Mouse (Mus musculus): ENCODE results near the gene Susd3. TPM values are rescaled to one million over a fixed set of nuclear protein-coding genes. Genes with fewer than 3 reads are reported as not detected.
A peak's percentile ranks its signal among the peaks of the same experiment; 100 is the strongest.

Gene Susd3
- polyA plus RNA-seq, 1 experiment from 2014 or later, result 34.5 TPM

DNA sequence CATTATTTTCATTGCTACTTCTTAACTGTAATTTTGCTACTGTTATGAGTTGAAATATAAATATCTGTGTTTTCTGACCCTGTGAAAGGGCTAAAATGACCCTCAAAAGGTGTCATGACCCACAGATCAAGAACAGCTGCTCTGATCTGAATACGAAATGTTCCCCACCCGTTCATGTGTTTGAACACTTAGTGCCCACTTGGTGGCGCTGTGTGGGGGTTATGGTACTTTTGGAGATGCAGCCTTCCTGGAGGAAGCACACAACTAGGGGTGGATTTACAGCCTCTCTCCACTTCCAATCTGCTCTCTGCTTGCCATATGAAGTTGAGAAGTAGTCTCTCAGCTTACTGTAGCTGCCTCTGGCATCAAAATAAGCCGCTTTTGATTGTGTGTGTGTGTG is 13.8 kb downstream of the Susd3 start:
- Histone ChIP-seq H3K9ac (replicated peaks; ENCODE audit: low read length) (no peak overlapping the region), H3K4me2 (replicated peaks; ENCODE audit: low read depth, low read length) (no peak overlapping the region), H3K4me3 (ENCODE audit: low read length) (no peak overlapping the region), H3K9me3 (ENCODE audit: low read length) (peaks cover 4% of the 10 kb centered on the region; the same call in 1 of the 2 replicates), H3K36me3 (ENCODE audit: insufficient read depth, low read length) (no peaks in the 10 kb centered on the region), H3K27me3 (ENCODE audit: insufficient read depth, low read length) (no peaks in the 10 kb centered on the region), H3K4me1 (ENCODE audit: insufficient read depth, low read length) (no peaks in the 10 kb centered on the region), H3K27ac (ENCODE audit: low read length) (no peak overlapping the region)
- ATAC-seq (ENCODE audit: low FRiP score, low TSS enrichment), result no peak
- 92% methylated on average over 4 of the region's 4 CpGs for WGBS

GRCm38 (mm10) chr13:49233792-49234572 is 14.5 kb downstream of the Susd3 start:
- Histone ChIP-seq H3K4me2 (replicated peaks; ENCODE audit: low read depth, low read length) (no peak overlapping the region), H3K4me3 (ENCODE audit: low read length) (no peak overlapping the region), H3K9me3 (ENCODE audit: low read length) (peaks cover 4% of the 10 kb centered on the region; the same call in 1 of the 2 replicates), H3K27me3 (ENCODE audit: insufficient read depth, low read length) (no peaks in the 10 kb centered on the region), H3K4me1 (ENCODE audit: insufficient read depth, low read length) (no peaks in the 10 kb centered on the region), H3K27ac (ENCODE audit: low read length) (peak overlapping the region; percentile 41; the same call in 1 of the 2 replicates), H3K36me3 (ENCODE audit: insufficient read depth, low read length) (no peaks in the 10 kb centered on the region), H3K9ac (replicated peaks; ENCODE audit: low read length) (no peak overlapping the region)
- ATAC-seq (ENCODE audit: low FRiP score, low TSS enrichment), result peak; percentile 80
- WGBS, result 86% methylated on average over 8 of the region's 8 CpGs

- H3K9me3 ChIP-seq (ENCODE audit: low read length), result no peaks in the 10 kb centered on the region
- H3K4me3 ChIP-seq (ENCODE audit: low read length), result no peak overlapping the region
- WGBS, result 50% methylated on average over 4 of the region's 4 CpGs
- H3K4me2 ChIP-seq (replicated peaks; ENCODE audit: low read depth, low read length), result no peak overlapping the region
- no peak overlapping the region for H3K27ac ChIP-seq (ENCODE audit: low read length)
- H3K4me1 ChIP-seq (ENCODE audit: insufficient read depth, low read length), result no peaks in the 10 kb centered on the region
- no peak for ATAC-seq (ENCODE audit: low FRiP score, low TSS enrichment)
- no peak overlapping the region for H3K9ac ChIP-seq (replicated peaks; ENCODE audit: low read length)
- H3K27me3 ChIP-seq (ENCODE audit: insufficient read depth, low read length), result no peaks in the 10 kb centered on the region
- no peaks in the 10 kb centered on the region for H3K36me3 ChIP-seq (ENCODE audit: insufficient read depth, low read length)
Observed at GRCm38 (mm10) chr13:49225633-49226032, 22.9 kb downstream of the Susd3 start.

GRCm38 (mm10) chr13:49225159-49225558 is 23.3 kb downstream of the Susd3 start:
- no peak for ATAC-seq (ENCODE audit: low FRiP score, low TSS enrichment)
- no peak overlapping the region; the same call in 1 of the 2 replicates for H3K4me2 ChIP-seq (replicated peaks; ENCODE audit: low read depth, low read length)
- H3K27me3 ChIP-seq (ENCODE audit: insufficient read depth, low read length), result no peaks in the 10 kb centered on the region
- no peak overlapping the region for H3K4me3 ChIP-seq (ENCODE audit: low read length)
- no peaks in the 10 kb centered on the region for H3K9me3 ChIP-seq (ENCODE audit: low read length)
- H3K36me3 ChIP-seq (ENCODE audit: insufficient read depth, low read length), result no peaks in the 10 kb centered on the region
- 63% methylated on average over 3 of the region's 3 CpGs for WGBS
- H3K27ac ChIP-seq (ENCODE audit: low read length), result no peak overlapping the region
- no peak overlapping the region for H3K9ac ChIP-seq (replicated peaks; ENCODE audit: low read length)
- no peaks in the 10 kb centered on the region for H3K4me1 ChIP-seq (ENCODE audit: insufficient read depth, low read length)

- Histone ChIP-seq H3K4me2 (replicated peaks; ENCODE audit: low read depth, low read length) (peak overlapping the region; percentile 31), H3K27ac (ENCODE audit: low read length) (no peak overlapping the region), H3K9ac (replicated peaks; ENCODE audit: low read length) (0 out of 2 replicates have a peak overlapping the region, but pooled peaks have one; percentile 20), H3K9me3 (ENCODE audit: low read length) (no peaks in the 10 kb centered on the region), H3K4me1 (ENCODE audit: insufficient read depth, low read length) (no peaks in the 10 kb centered on the region), H3K4me3 (ENCODE audit: low read length) (no peak overlapping the region), H3K36me3 (ENCODE audit: insufficient read depth, low read length) (no peaks in the 10 kb centered on the region), H3K27me3 (ENCODE audit: insufficient read depth, low read length) (no peaks in the 10 kb centered on the region)
- WGBS, result 21% methylated on average over 6 of the region's 6 CpGs
- ATAC-seq (ENCODE audit: low FRiP score, low TSS enrichment), result no peak
Observed at GRCm38 (mm10) chr13:49224729-49225128, 23.8 kb downstream of the Susd3 start.

DNA sequence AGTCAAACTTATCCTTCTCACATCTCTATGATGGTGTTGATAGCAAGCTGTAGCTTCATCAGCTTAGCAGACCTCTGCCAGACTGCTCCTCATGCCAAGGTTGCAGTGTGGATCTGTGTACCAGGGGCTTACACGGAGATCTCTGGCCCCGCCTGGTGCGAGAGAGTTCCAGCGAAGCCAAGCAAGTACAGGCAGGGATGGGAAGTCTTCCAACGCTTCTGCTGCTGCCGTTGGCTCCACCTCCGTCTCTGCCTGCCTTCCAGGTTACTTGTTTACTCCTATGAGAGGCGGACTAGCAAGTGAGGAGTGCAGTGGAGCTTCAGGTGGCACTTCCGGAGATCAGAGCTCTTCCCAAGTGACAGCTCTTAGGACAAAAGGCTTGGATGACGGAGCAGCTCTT is 24.2 kb downstream of the Susd3 start:
- 11% methylated on average over 10 of the region's 10 CpGs for WGBS
- Histone ChIP-seq H3K4me1 (ENCODE audit: insufficient read depth, low read length) (no peaks in the 10 kb centered on the region), H3K27me3 (ENCODE audit: insufficient read depth, low read length) (no peaks in the 10 kb centered on the region), H3K9me3 (ENCODE audit: low read length) (no peaks in the 10 kb centered on the region), H3K9ac (replicated peaks; ENCODE audit: low read length) (no peak overlapping the region), H3K27ac (ENCODE audit: low read length) (no peak overlapping the region), H3K36me3 (ENCODE audit: insufficient read depth, low read length) (no peaks in the 10 kb centered on the region), H3K4me3 (ENCODE audit: low read length) (no peak overlapping the region), H3K4me2 (replicated peaks; ENCODE audit: low read depth, low read length) (peak overlapping the region; percentile 31)
- ATAC-seq (ENCODE audit: low FRiP score, low TSS enrichment), result 0 out of 2 replicates have a peak, but pooled peaks have one; percentile 57

- Histone ChIP-seq H3K27me3 (ENCODE audit: insufficient read depth, low read length) (no peaks in the 10 kb centered on the region), H3K4me3 (ENCODE audit: low read length) (no peak overlapping the region), H3K36me3 (ENCODE audit: insufficient read depth, low read length) (no peaks in the 10 kb centered on the region), H3K4me1 (ENCODE audit: insufficient read depth, low read length) (peaks cover 8% of the 10 kb centered on the region), H3K9me3 (ENCODE audit: low read length) (no peaks in the 10 kb centered on the region), H3K27ac (ENCODE audit: low read length) (no peak overlapping the region), H3K9ac (replicated peaks; ENCODE audit: low read length) (no peak overlapping the region), H3K4me2 (replicated peaks; ENCODE audit: low read depth, low read length) (no peak overlapping the region)
- 21% methylated on average over 5 of the region's 5 CpGs for WGBS
- ATAC-seq (ENCODE audit: low FRiP score, low TSS enrichment), result no peak
Observed at GRCm38 (mm10) chr13:49220912-49221311, 27.6 kb downstream of the Susd3 start.

DNA sequence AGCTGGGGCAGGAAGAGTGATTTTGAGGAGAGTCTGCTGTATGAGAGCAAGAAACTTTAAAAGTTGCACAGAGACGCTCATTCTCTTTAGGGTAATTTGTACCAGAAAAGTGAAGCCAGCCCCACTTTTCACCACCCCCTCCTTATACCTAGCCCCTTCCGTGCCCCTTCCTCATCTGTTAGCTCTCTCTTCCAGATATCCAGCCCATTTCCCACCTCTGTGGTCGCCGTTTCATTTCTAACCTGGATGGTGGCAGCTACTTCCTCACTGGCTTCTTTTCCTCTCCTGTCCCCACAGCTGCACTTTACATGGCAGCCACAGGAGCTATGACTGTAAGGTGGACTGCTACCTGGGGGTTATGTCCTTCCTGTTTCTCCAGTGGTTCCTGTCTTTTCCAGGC is 29.1 kb downstream of the Susd3 start:
- H3K9ac ChIP-seq (replicated peaks; ENCODE audit: low read length), result no peak overlapping the region
- no peak overlapping the region for H3K4me2 ChIP-seq (replicated peaks; ENCODE audit: low read depth, low read length)
- ATAC-seq (ENCODE audit: low FRiP score, low TSS enrichment), result no peak
- no peak overlapping the region for H3K27ac ChIP-seq (ENCODE audit: low read length)
- no peak overlapping the region for H3K4me3 ChIP-seq (ENCODE audit: low read length)
- peaks cover 14% of the 10 kb centered on the region for H3K4me1 ChIP-seq (ENCODE audit: insufficient read depth, low read length)
- no peaks in the 10 kb centered on the region for H3K9me3 ChIP-seq (ENCODE audit: low read length)
- WGBS, result 82% methylated on average over 4 of the region's 4 CpGs
- H3K27me3 ChIP-seq (ENCODE audit: insufficient read depth, low read length), result no peaks in the 10 kb centered on the region
- H3K36me3 ChIP-seq (ENCODE audit: insufficient read depth, low read length), result no peaks in the 10 kb centered on the region

GRCm38 (mm10) chr13:49218651-49219050 is 29.9 kb downstream of the Susd3 start:
- no peak overlapping the region for H3K4me2 ChIP-seq (replicated peaks; ENCODE audit: low read depth, low read length)
- H3K36me3 ChIP-seq (ENCODE audit: insufficient read depth, low read length), result no peaks in the 10 kb centered on the region
- no peaks in the 10 kb centered on the region for H3K27me3 ChIP-seq (ENCODE audit: insufficient read depth, low read length)
- no peak overlapping the region for H3K9ac ChIP-seq (replicated peaks; ENCODE audit: low read length)
- 70% methylated on average over 3 of the region's 3 CpGs for WGBS
- no peak for ATAC-seq (ENCODE audit: low FRiP score, low TSS enrichment)
- H3K4me3 ChIP-seq (ENCODE audit: low read length), result no peak overlapping the region
- peaks cover 19% of the 10 kb centered on the region for H3K4me1 ChIP-seq (ENCODE audit: insufficient read depth, low read length)
- H3K9me3 ChIP-seq (ENCODE audit: low read length), result no peaks in the 10 kb centered on the region
- H3K27ac ChIP-seq (ENCODE audit: low read length), result no peak overlapping the region

- Histone ChIP-seq H3K9me3 (ENCODE audit: low read length) (no peaks in the 10 kb centered on the region), H3K27me3 (ENCODE audit: insufficient read depth, low read length) (no peaks in the 10 kb centered on the region), H3K36me3 (ENCODE audit: insufficient read depth, low read length) (no peaks in the 10 kb centered on the region), H3K4me2 (replicated peaks; ENCODE audit: low read depth, low read length) (peak overlapping the region; percentile 57), H3K4me1 (ENCODE audit: insufficient read depth, low read length) (peaks cover 22% of the 10 kb centered on the region), H3K4me3 (ENCODE audit: low read length) (no peak overlapping the region), H3K27ac (ENCODE audit: low read length) (no peak overlapping the region; the same call in 1 of the 2 replicates), H3K9ac (replicated peaks; ENCODE audit: low read length) (0 out of 2 replicates have a peak overlapping the region, but pooled peaks have one; percentile 36)
- ATAC-seq (ENCODE audit: low FRiP score, low TSS enrichment), result no peak
- WGBS, result 59% methylated on average over 9 of the region's 9 CpGs
Observed at GRCm38 (mm10) chr13:49216808-49217561, 31.5 kb downstream of the Susd3 start.
